8 mouse cellular contexts compared by ENCODE assay signal in the genomic region with DNA sequence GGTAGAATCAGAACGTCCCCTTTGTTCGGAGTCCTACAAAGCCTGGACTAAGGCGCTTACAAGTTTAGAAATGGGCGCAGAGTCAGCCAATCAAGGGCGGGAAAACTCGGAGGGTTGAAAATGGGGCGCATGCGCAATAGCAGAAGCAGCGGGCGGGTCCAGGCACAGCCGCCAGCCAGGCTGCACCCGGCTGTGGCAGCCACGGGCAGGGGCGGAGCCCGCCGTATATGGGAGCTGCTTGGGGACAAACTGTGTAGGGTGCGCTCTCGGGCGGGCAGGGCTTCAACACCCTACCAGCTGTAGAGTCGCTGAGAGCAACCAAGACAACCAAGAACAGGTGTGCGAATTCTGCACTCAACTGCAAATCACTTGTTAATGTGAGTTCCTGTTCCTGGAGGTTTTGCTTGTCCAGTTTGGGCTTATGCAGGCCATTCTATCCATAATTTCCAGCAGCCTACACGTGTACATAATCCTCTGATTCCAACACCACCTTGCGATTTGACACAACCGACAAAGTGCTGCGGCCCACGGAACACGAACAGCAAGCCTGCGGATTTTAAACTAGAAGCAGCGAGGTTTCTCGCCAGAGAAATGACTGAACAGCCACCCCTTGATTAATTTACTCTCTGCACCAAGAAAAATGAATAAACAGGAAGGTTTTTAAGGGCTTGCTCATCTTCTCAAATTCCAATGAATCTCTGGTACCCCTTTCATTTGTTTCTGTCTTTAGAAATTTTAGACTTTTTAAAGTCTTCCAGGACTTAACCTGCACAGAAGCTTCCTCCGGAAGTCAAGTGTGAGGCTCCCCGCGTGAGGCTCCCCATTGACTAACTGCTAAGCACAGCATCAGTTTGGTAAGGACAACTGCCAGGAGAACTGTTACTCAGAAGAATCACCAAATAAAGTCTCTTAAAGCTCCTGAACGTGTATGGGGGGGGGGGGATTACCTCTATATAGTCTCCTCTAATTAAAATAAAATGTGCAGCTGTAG. TPM values are rescaled to one million over a fixed set of nuclear protein-coding genes. Genes with fewer than 3 reads are reported as not detected.
DNase-seq lines count a peak whose midpoint lies in the region; ATAC-seq lines count a peak whose summit lies in the region.

No protein-coding gene starts in this region.

- peak; percentile 76 for ATAC-seq in megakaryocyte progenitor cell, adult 5-6 weeks (replicated peaks; ENCODE audit: poor library complexity)

- peak; percentile 98 for DNase-seq in adipocyte (ENCODE audit: low spot score)
- peak; percentile 94 for DNase-seq in embryo, embryonic 10 days (ENCODE audit: low spot score)
- DNase-seq in gastrocnemius, postnatal 10 days = peak; percentile 86
- peak; percentile 97 for DNase-seq in induced T-regulatory cell, adult 2 months (ENCODE audit: low read depth)
- peak; percentile 89 to 96 for DNase-seq in left cerebral cortex, adult 9 months (ENCODE audit: low spot score in 2 of 2)
- peak; percentile 89 for DNase-seq in right cerebral cortex, postnatal 14 days
- DNase-seq in urinary bladder, postnatal 36 days (ENCODE audit: low spot score in 2 of 2) = peak; percentile 95 to 96

RNA-seq across cellular contexts. Expression of a gene that starts 1.9 kb away (rescaled TPM):
- total RNA-seq in gastrocnemius, postnatal 10 days (2021) = 10 to 100 TPM; 23.9 to 24.5 TPM
- total RNA-seq in megakaryocyte progenitor cell, adult 5-6 weeks (2015) = 10.9 and 17.4 TPM in 2 replicates
- total RNA-seq in megakaryocyte progenitor cell, adult 5-6 weeks (2017) = 18.1 and 23.9 TPM in 2 replicates

Comparison
In these comparisons a context has a peak if more than half of its experiments do, and no peak if none do; other contexts are left out.
1. Peak in every context shown above with its lines: DNase-seq and ATAC-seq.